7 mouse cellular contexts compared by ENCODE assay signal in the genomic region with DNA sequence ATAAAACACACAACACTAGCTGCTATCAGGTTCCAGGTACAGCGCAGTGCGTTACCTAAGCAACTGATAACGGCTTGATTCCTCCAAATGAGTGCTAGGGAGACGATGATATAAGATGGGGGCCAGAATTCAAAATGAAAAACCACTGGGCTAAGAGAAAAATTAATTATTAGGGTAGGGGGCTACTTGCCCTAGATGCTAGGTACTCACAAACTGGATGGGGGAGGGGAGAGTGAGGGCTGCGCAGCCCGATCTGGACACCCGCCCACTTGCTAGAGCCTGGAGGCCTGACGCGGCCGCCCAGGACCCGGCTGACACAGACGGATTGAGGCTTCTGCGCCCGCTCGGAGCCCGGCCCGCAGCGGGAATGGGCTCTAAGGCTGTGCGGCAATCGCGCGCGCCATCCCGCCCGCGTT. TPM values are rescaled to one million over a fixed set of nuclear protein-coding genes. Genes with fewer than 3 reads are reported as not detected.
A peak's percentile ranks its signal among the peaks of the same experiment; 100 is the strongest.
DNase-seq lines count a peak whose midpoint lies in the region; ATAC-seq and TF ChIP-seq lines count a peak whose summit lies in the region.

No protein-coding gene starts in this region.

- intact Hi-C loops in left cerebral cortex, postnatal 14 days (cut with DNase I), result loop anchor here (5.0 kb wide), 1 partner anchor 104 kb away; no protein-coding TSS in a partner anchor

- H3K4me2 ChIP-seq in hindbrain, embryonic 14.5 days (replicated peaks), result peak overlapping the region; percentile 86

- POLR2A ChIA-PET in Patski (lab: Charles Lee), result no interaction called here

- peak overlapping the region; percentile 98 for H3K27ac ChIP-seq in hindbrain, embryonic 14.5 days

- H3K27me3 ChIP-seq in Patski, result no peaks in the 10 kb centered on the region
- no peaks in the 10 kb centered on the region for H3K27me3 ChIP-seq in hindbrain, embryonic 14.5 days (ENCODE audit: control insufficient read depth, insufficient read depth, low read length)

- peak; percentile 2 for ATAC-seq in Patski
- peak; percentile 59 for ATAC-seq in hindbrain, embryonic 14.5 days (ENCODE audit: low FRiP score)
- ATAC-seq in activated CD4-positive, CD25-positive, alpha-beta regulatory T cell, adult 4 months, result no peak

- H3K36me3 ChIP-seq in hindbrain, embryonic 14.5 days (replicated peaks; ENCODE audit: control insufficient read depth, insufficient read depth), result no peaks in the 10 kb centered on the region

- H3K9ac ChIP-seq in hindbrain, embryonic 14.5 days, result peak overlapping the region; percentile 99

- H3K4me1 ChIP-seq in hindbrain, embryonic 14.5 days (replicated peaks; ENCODE audit: control insufficient read depth, insufficient read depth, low read length), result peaks cover 36% of the 10 kb centered on the region

- 0% methylated on average over 26 of the region's 26 CpGs for WGBS in hindbrain, embryonic 14.5 days

- CTCF ChIA-PET in Patski (lab: Charles Lee), result no interaction called here

- peak overlapping the region; percentile 96 for H3K4me3 ChIP-seq in hindbrain, embryonic 14.5 days (replicated peaks; ENCODE audit: low read length)

- in situ Hi-C loops in Patski (cut with MboI; ENCODE audit: low pct_unique_long_range_greater_than_20kb), result loop anchor here (10.0 kb wide), 1 partner anchor 226 kb away; no protein-coding TSS in a partner anchor

- DNase-seq in left cerebral cortex, postnatal 14 days (ENCODE audit: low spot score in 2 of 2), result peak; percentile 50 to 51
- DNase-seq in left cerebral cortex, adult 18-20 months (ENCODE audit: low spot score in 2 of 2), result no peak
- DNase-seq in Patski (ENCODE audit: low read depth, low spot score), result no peak
- peak; percentile 79 for DNase-seq in embryo, embryonic 10.5 days (ENCODE audit: low spot score)
- DNase-seq in hindbrain, embryonic 14.5 days (ENCODE audit: low spot score), result peak; percentile 71
- peak; percentile 45 for DNase-seq in lung, postnatal 14 days

- TF ChIP-seq CTCF in Patski (IDR thresholded peaks at IDR 0.05), result no peak

- no peaks in the 10 kb centered on the region for H3K9me3 ChIP-seq in hindbrain, embryonic 14.5 days (ENCODE audit: control insufficient read depth, low read length)

RNA-seq across cellular contexts. Expression of gene Zbtb25, which starts 0.6 kb away (rescaled TPM):
- 10 to 100 TPM; 17.0 to 18.0 TPM for total RNA-seq in left cerebral cortex, postnatal 14 days (2021)
- 10 to 100 TPM; 15.9 to 16.6 TPM for total RNA-seq in left cerebral cortex, adult 18-20 months (2021)
- polyA plus RNA-seq in Patski (2021), result 12.0 TPM
- polyA plus RNA-seq in hindbrain, embryonic 14.5 days (2014; fragmentation: Nextera tagmentation; extraction: Ambion mirVana), result 16.0 and 16.5 TPM in 2 replicates
- polyA plus RNA-seq in activated CD4-positive, CD25-positive, alpha-beta regulatory T cell, adult 4 months (2017; shearing (Covaris generic)), result 10 to 100 TPM; 12.1 to 15.0 TPM

RNA-seq across cellular contexts. Expression of gene Zbtb1, which starts 1.3 kb away (rescaled TPM):
- 1 to 10 TPM; 4.7 to 4.9 TPM for total RNA-seq in left cerebral cortex, postnatal 14 days (2021)
- 1 to 10 TPM; 5.6 to 6.1 TPM for total RNA-seq in left cerebral cortex, adult 18-20 months (2021)
- polyA plus RNA-seq in Patski (2021), result 8.5 TPM
- polyA plus RNA-seq in hindbrain, embryonic 14.5 days (2014; fragmentation: Nextera tagmentation; extraction: Ambion mirVana), result 4.2 and 4.7 TPM in 2 replicates
- 10 to 100 TPM; 25.6 to 26.1 TPM for polyA plus RNA-seq in activated CD4-positive, CD25-positive, alpha-beta regulatory T cell, adult 4 months (2017; shearing (Covaris generic))

RNA-seq across cellular contexts. Expression of gene Hspa2, which starts 35.2 kb away (rescaled TPM):
- total RNA-seq in left cerebral cortex, postnatal 14 days (2021), result 10 to 100 TPM; 62.1 to 68.6 TPM
- 10 to 100 TPM; 63.8 to 79.8 TPM for total RNA-seq in left cerebral cortex, adult 18-20 months (2021)
- 26.2 TPM for polyA plus RNA-seq in Patski (2021)
- polyA plus RNA-seq in hindbrain, embryonic 14.5 days (2014; fragmentation: Nextera tagmentation; extraction: Ambion mirVana), result 6.4 and 7.9 TPM in 2 replicates
- 1 to 10 TPM; 3.8 to 4.8 TPM for polyA plus RNA-seq in activated CD4-positive, CD25-positive, alpha-beta regulatory T cell, adult 4 months (2017; shearing (Covaris generic))

RNA-seq across cellular contexts. Expression of gene Akap5, which starts 44.1 kb away (rescaled TPM):
- total RNA-seq in left cerebral cortex, postnatal 14 days (2021), result 100 to 1,000 TPM; 109 to 111 TPM
- 10 to 100 TPM; 81.5 to 81.9 TPM for total RNA-seq in left cerebral cortex, adult 18-20 months (2021)
- 1.9 TPM for polyA plus RNA-seq in Patski (2021)
- polyA plus RNA-seq in hindbrain, embryonic 14.5 days (2014; fragmentation: Nextera tagmentation; extraction: Ambion mirVana), result 11.8 and 12.1 TPM in 2 replicates
- 1 to 10 TPM; 1.3 to 2.2 TPM for polyA plus RNA-seq in activated CD4-positive, CD25-positive, alpha-beta regulatory T cell, adult 4 months (2017; shearing (Covaris generic))

RNA-seq across cellular contexts. Expression of gene Ppp1r36, which starts 48.5 kb away (rescaled TPM):
- total RNA-seq in left cerebral cortex, postnatal 14 days (2021), result 1 to 10 TPM in 1 of 2 experiments, under 1 TPM in 1; 0.79 to 1.1 TPM
- 1 to 10 TPM; 1.6 to 1.8 TPM for total RNA-seq in left cerebral cortex, adult 18-20 months (2021)
- not detected for polyA plus RNA-seq in Patski (2021)
- polyA plus RNA-seq in hindbrain, embryonic 14.5 days (2014; fragmentation: Nextera tagmentation; extraction: Ambion mirVana), result 1.8 and 2.6 TPM in 2 replicates
- not detected for polyA plus RNA-seq in activated CD4-positive, CD25-positive, alpha-beta regulatory T cell, adult 4 months (2017; shearing (Covaris generic))

Comparison
In these comparisons a context has a peak if more than half of its experiments do, and no peak if none do; other contexts are left out.
1. DNase-seq: peak in left cerebral cortex, postnatal 14 days (2 of 2), embryo, embryonic 10.5 days (single experiment), hindbrain, embryonic 14.5 days (single experiment) and lung, postnatal 14 days (single experiment); none in left cerebral cortex, adult 18-20 months (0 of 2) and Patski (single experiment).